Mouse (Mus musculus) frontal cortex, postnatal 10 days (tissue): ENCODE results near the gene Plac8.

Source experiments
- DNase-seq, 2 experiments: peaks; one replicate each; pipeline ENCODE4 v3.0.0; 2022; ENCODE audit warnings: low spot score in 2 of 2, mixed read lengths in 1 of 2

Plac8 gene

DNA sequence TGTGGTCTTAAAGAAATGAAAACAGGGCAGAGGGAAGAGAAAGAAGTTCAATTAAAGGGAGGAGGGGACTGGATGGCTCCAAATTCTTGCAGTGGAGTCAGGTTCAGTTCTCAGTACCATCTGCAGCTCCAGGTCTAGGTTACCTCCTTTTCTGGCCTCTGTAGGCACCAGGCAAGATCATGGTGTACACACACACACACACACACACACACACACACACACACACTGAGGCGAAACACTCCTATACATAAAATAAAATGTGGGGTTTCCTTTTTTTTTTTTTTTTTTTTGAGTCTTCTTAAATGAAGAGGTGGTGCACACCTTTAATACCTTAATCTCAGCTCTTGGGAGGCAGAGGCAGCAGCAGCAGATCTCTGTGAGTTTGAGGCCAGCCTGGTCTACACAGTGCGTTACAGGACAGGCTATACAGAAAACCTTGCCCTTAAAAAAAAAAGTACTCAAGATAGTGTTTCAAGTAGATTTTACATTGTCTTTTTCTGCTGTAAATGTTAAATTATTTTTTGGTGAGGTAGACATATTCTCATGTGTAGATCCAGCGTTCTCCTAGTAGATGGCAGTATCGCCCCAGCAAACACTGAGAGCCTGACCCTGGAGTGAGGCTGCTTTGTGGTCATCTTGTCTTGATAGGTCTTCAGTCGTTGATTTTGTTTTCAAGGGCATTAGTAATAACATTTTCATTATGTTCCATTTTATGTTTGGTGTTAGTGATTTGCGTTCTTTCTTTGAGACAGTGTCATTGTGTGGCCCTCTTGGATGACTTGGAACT lies 25.6 kb downstream of the Plac8 start:
- DNase-seq = no peak

DNA sequence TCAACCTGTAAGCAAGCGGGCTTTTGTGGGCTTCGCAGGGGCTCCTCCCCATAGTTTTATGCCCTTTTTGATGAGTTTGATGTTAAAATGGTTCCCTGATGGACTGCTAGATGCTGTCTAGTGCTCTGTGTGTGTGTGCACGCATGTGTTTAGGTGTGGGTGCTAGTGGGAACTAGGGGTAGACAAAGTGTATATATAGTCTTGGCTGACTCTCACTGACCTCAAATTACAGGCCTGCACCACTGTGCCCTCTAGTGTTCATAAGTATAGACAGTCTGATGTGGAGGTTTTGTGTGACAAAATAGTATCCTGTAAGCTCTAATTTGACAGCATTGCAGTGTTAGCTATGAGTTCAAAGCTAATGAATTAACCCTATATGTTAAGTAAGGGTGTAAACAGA lies 35.4 kb downstream of the Plac8 start:
- DNase-seq = peak in 1 of 2 experiments; percentile 12

DNA sequence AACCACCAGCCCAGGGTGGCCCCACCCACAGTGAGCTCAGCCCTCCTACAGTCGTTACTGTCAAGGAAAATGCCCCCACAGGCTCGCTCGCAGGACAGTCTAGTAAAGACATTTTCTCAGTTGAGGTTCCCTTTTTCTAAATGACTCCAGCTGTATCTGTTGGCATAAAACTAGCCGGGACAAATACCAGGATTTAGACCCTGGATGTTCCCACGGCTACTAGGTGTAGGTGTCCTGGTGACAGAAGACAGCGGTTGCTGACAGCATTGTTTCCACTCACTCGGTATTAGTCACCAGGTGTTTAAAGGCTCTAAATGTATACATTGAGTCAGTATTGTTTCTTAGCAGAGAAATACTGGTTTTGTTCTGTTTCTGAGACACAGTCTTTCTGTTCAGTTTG lies 36.2 kb downstream of the Plac8 start:
- no peak for DNase-seq

DNA sequence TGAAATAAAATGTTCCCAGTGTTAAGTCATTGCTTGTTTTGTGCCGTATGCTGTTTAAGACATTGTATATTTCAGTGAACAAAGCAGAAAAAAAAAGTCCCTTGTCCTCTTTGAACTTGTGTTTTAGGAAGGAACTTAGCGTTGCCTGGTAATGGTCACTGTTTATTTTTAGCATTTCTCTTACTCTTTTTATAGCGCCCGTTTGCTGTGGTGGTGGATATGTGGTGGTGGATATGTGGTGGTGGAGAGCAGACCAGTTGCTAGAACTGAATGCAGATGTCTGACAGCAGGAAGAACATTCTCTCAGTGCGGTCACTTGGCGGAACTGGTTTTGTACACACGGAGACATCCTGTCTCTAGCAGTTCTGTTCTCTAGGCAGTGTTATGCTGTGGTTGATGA lies 45.9 kb downstream of the Plac8 start:
- DNase-seq = peak; percentile 16 to 42

DNA sequence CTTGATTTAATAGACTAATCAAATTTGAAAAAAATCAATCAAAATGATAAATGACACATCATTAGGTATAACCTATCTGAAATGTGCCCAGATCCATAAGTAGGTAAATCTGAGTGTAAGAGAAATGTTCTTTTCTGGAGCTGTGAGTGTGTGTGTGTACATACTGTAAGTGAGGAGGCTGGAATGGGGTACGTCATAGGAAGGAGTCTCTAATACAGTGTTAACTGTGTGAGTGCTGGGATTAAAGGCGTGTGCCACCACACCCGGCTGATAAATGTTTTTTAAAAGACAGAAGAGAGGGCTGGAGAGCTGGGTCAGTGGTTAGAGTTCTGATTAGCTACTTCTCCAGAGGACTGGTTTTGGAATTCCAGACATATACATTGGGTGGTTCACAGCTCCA lies 46.4 kb downstream of the Plac8 start:
- DNase-seq = no peak

DNA sequence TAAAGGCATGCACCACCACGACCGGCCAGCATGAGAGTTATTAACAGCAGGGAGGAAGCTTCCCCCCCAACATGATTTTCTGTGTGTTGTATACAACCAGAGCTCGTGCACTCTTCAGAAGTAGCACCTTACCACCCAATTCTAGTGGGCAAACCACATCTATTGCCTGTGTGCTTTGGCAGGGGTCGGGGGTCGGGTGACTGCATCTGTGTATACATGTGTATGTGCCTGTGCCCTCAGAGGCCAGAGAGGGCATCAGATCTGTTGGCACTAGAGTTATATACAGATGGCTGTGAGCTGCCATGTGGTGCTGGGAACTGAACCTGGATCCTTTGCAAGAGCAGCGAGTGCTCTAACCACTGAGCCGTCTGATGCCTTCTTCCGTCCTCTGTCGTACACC lies 47.1 kb downstream of the Plac8 start:
- DNase-seq = no peak

DNA sequence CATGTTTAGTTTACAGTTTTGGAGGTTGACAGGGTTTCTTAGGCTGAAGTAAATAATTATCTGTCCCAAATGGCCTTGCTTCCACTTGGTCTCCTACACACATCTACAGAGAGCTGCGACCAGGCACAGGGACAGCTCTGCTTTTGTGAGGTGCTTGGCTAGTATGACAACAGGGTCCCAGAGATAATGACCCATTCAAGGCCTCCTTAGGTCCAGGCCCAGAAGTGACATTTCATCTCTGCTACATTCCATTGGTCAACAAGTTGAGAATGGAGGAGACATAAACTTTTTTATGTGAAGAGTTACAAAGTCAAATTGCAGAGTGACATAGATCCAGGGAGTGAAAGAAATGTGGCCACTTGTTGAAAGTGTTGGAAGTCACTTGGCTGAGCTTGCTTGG lies 48.7 kb downstream of the Plac8 start:
- no peak for DNase-seq

DNA sequence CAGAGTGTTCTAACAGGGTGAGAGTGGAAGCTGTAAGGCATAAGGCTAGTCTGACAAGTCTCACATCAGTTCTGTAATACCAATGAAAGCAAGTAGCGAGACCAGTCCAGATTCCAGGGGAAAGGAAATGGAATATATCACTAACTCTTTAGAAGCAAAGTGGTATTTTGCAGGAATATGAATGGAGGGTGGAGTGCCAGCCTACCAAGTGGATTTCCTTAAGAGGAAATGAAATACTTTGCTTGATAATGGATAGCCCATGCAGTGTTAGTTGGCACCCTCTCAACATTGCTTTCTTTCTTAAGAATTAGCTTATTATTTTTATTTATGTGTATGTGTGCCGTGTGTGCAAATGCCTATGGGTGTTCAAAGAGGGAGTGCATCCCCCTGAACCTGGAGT lies 51.8 kb downstream of the Plac8 start:
- DNase-seq = no peak

DNA sequence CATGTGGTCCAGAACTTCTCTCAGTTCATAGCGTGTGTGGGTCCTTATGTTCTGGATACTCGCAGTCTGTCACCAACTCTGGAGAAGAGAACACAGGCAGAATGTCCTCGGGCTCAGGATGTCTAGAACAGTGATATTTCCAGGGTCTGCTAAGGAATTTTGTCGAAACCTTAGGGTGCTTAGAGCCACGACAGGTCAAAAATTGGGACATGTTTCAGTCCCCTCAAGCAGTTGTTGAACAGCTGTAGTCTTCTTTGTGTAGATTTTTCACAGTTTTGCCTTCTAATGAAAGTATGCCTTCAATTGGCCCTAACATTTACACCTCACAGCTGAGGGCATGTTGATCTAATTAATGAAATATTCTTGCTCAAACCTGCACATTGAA lies 53.0 kb downstream of the Plac8 start:
- no peak for DNase-seq

DNA sequence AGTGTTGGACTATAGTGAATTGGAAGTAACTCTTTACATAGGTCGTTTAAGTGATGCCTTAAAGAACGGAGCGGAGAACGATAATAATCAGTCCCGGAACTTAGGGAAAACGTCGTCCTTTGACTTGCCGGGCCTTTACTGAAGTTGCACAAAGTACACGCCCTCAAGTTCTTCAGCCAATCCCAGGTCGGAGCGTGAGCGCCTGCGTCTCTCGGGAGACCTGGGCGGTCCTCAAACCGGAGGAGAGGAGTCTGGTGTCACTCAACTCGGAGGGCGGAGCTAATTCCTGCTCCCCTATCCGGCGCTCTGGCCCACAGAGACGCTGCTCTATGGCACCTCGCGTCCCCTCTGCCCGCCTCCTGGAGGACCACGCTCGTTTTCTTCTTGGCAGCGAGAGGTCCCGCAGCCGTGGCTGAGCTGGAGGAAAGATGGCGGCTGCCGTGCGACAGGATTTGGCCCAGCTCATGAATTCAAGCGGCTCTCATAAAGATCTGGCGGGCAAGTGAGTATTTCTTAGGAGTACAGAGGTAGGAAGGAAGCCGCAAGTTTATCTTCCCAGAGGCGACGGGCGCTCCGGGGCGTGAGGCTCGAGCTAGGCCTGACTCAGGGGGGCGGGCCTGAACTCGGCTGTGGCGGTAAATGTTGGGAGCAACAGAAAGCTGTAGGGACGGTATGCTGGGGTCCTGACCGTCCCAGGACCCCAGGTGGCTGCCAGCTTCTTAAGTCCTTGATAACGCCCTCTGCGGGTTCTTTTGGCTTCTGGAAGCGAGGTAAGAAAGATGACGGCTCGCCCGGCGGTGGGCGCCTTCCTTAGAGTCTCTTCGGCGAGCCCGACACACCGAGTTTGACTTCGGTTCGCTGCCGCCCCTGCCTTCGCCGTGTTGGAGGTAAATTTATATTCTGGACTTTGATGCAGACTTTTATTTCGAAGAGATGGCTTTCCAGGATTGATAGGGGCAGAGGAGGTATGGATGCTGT lies 53.7 kb downstream of the Plac8 start, which contains the start of gene Cops4:
TSS of gene Cops4 (plus strand) at position 261 of the 978 bp plus-strand sequence.
- peak; percentile 96 to 97 for DNase-seq

DNA sequence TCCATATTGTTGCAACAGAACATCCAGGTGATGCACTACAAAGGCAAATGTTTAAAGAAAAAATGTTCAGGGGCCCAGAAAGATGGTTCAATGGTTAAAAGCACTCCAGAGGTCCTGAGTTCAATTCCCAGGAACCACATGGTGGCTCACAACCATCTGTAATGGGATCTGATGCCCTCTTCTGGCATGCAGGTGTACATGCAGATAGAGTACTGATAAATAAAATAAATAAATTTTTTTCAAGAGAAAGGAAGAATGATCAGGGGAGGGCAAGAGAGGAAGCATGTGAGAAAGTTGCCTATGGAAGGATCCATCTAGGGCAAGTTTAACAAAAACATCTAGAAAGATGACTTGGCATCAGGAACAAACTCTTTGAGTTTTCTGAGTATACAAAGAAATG lies 59.5 kb downstream of the Plac8 start:
- no peak for DNase-seq

DNA sequence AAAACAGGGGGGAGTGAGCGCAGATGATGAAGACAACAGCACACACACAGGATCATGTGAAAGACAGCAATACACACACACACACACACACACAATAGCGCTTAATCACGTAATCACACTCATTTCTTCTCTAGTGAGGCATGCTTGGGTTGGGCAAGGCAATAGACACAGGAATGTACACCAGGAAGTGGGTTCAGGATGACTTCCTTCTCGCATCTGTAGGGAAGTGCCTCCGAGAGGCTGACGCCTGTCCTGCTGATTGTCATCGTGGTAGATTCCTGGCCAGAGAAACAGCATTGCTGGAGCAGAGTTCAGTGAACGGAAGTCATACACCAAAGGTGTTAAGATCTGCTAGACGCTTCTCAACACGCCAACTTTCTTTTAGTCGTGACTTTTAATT lies 62.8 kb downstream of the Plac8 start:
- no peak for DNase-seq
